Mouse (Mus musculus) limb, embryonic 14.5 days (tissue): ENCODE measurements around the gene Nrip2. TPM values are rescaled to one million over a fixed set of nuclear protein-coding genes. Genes with fewer than 3 reads are reported as not detected.

ENCODE experiments used
- ATAC-seq: fragments of 200-750 bp; cut with Nextera tagmentation; 2 replicates; pipeline ENCODE4 v1.8.0; 2017; ENCODE audit warnings: low read depth, moderate number of reproducible peaks, moderate TSS enrichment; ENCODE audit not compliant: low FRiP score
- DNase-seq: peaks from one replicate; pipeline ENCODE4 v3.0.0-alpha.2; 2015; ENCODE audit warnings: low spot score
- H3K27ac ChIP-seq: fragments of 300-500 bp; sonication (generic); replicated peaks from 2 replicates; pipeline ENCODE4 v1.5.1; 2014; ENCODE audit warnings: low read depth, mild to moderate bottlenecking, low read length, moderate library complexity, mixed read lengths
- H3K27me3 ChIP-seq: fragments of 300-500 bp; sonication (generic); 2 replicates; pipeline ENCODE4 v1.6.1; 2014; ENCODE audit warnings: low read length, mixed read lengths; ENCODE audit not compliant: control insufficient read depth, insufficient read depth
- H3K36me3 ChIP-seq: fragments of 300-500 bp; sonication (generic); 2 replicates; pipeline ENCODE4 v1.6.1; 2014; ENCODE audit warnings: mild to moderate bottlenecking, low read length, moderate library complexity, mixed read lengths; ENCODE audit not compliant: control insufficient read depth, insufficient read depth
- H3K4me1 ChIP-seq: fragments of 300-500 bp; sonication (generic); 2 replicates; pipeline ENCODE4 v1.6.1; 2014; ENCODE audit warnings: antibody characterized with exemption, low read length, mixed read lengths; ENCODE audit not compliant: control insufficient read depth, insufficient read depth
- H3K4me2 ChIP-seq: fragments of 300-500 bp; sonication (generic); replicated peaks from 2 replicates; pipeline ENCODE4 v1.6.1; 2014; ENCODE audit warnings: low read depth, mild to moderate bottlenecking, low read length, moderate library complexity; ENCODE audit not compliant: severe bottlenecking
- H3K4me3 ChIP-seq: fragments of 300-500 bp; sonication (generic); replicated peaks from 2 replicates; pipeline ENCODE4 v1.5.1; 2014; ENCODE audit warnings: low read length
- H3K9ac ChIP-seq: fragments of 300-500 bp; sonication (generic); 2 replicates; pipeline ENCODE4 v1.6.1; 2014; ENCODE audit warnings: mild to moderate bottlenecking, low read depth, low read length, moderate library complexity; ENCODE audit not compliant: severe bottlenecking
- H3K9me3 ChIP-seq: fragments of 300-500 bp; sonication (generic); 2 replicates; pipeline ENCODE4 v1.6.1; 2016; ENCODE audit warnings: low read length; ENCODE audit not compliant: control insufficient read depth
- POLR2A ChIP-seq: fragments of 200-500 bp; IDR thresholded peaks from 2 replicates; pipeline ENCODE4 v1.8.0; 2012; ENCODE audit warnings: inconsistent platforms, mild to moderate bottlenecking, moderate library complexity, borderline replicate concordance; ENCODE audit not compliant: insufficient read depth, insufficient read length; ENCODE audit errors: extremely low read depth
- whole genome bisulfite sequencing: fragments of 180-500 bp; shearing (Covaris S2); extraction: QIAGEN DNeasy Blood & Tissue Kit; methylation state at CpG from one replicate; pipeline ENCODE4 v1.1.7; 2014; 5-methylcytosine and 5-hydroxymethylcytosine counted together
- polyA plus RNA-seq, 2 experiments: library from polyadenylated mRNA; depleted of rRNA in 1 of 2; stranded (reverse) in 1 of 2; unstranded in 1 of 2; fragments of >200 nt; fragmentation: Nextera tagmentation in 1 of 2; extraction: Ambion mirVana in 1 of 2; gene quantifications; 2 replicates each; pipeline versions ENCODE4 v1.2.1 to v1.2.3; 2012 to 2014

The Nrip2 gene
- polyA plus RNA-seq, 2 experiments: 5.7 to 7.0 TPM

DNA sequence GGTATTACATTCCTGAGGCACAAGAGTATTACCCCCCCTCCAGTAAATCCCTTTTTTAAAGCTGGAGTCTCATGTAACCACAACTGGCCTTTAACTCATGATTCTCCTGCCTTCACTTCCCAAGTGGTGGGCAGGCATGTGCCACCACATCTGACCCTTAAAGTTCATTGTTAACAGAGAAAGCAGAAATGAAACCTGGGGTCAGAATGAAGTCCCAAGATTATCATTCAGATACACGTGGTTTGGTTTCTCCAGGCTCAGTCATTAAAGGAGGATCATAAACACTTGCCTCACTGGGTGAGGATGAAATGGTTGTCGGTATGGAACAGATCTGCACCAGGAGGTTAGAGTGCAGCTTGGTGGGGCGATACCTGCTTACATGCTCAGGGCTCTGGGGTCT lies 17.8 kb upstream of the Nrip2 start:
- 0 out of 2 replicates have a peak, but pooled peaks cover 6% of the 10 kb centered on the region for H3K36me3 ChIP-seq
- H3K9me3 ChIP-seq: no peaks in the 10 kb centered on the region
- TF ChIP-seq POLR2A: no peak
- no peak overlapping the region for H3K4me2 ChIP-seq
- 59% methylated on average over 3 of the region's 3 CpGs for WGBS
- H3K27ac ChIP-seq: no peak overlapping the region
- no peak overlapping the region for H3K4me3 ChIP-seq
- H3K27me3 ChIP-seq: no peaks in the 10 kb centered on the region
- H3K4me1 ChIP-seq: no peaks in the 10 kb centered on the region
- no peak overlapping the region for H3K9ac ChIP-seq
- ATAC-seq (no peak), DNase-seq (no peak)

- Histone ChIP-seq H3K27ac (no peak overlapping the region), H3K4me3 (no peak overlapping the region), H3K36me3 (no peaks in the 10 kb centered on the region), H3K4me2 (no peak overlapping the region), H3K27me3 (no peaks in the 10 kb centered on the region), H3K4me1 (no peaks in the 10 kb centered on the region), H3K9me3 (no peaks in the 10 kb centered on the region), H3K9ac (no peak overlapping the region)
- no peak for DNase-seq
- ATAC-seq: no peak
- TF ChIP-seq POLR2A: no peak
- WGBS: 79% methylated on average over 7 of the region's 7 CpGs
Observed at GRCm38 (mm10) chr6:128383752-128384151, 15.3 kb upstream of the Nrip2 start.

DNA sequence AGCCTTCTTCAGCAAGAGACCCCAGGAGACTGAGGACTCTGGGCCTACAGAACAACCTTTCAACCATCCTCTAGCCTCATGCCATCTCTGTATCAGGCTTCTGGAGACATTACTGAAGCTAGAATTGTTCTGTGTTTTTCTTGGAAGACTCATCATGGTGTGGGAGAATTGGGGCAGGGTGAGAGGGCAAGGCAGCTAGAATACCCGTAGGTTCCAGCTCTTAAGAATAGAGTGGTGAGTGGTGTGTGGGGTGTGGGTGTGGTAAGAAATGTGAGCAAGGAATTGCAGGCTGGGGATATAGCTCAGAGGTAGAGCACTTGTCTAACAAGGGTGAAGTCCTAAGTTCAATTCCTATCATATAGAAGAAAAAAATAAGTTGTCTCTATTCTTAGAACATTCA lies 14.1 kb upstream of the Nrip2 start:
- TF ChIP-seq POLR2A: no peak
- WGBS: 84% methylated on average over 1 of the region's 1 CpGs
- no peak for ATAC-seq

DNA sequence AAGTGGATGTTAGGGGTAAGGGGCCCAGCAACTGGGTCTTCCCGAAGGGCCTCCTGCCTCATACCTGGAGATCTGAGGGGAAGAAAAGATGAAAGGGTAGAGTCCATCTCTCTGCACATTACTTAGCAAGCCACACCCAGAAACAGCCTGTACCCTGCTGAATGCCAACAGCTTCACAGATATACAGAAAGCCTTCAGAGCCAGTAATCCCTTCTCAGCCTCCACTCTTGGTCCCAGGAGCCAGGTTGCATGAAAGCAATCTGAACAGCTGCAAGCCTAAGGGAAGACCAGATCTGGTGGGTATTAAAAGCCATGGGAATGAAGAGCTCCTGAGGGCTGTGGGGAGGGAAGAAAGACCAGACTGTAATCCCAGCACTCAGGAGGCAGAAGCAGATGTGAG lies 9.9 kb upstream of the Nrip2 start:
- no peak overlapping the region for H3K4me3 ChIP-seq
- ATAC-seq (peak; percentile 62; the same call in 1 of the 2 replicates), DNase-seq (no peak)
- no peak overlapping the region for H3K4me2 ChIP-seq
- H3K27ac ChIP-seq: no peak overlapping the region
- no peak for TF ChIP-seq POLR2A
- H3K27me3 ChIP-seq: no peaks in the 10 kb centered on the region
- no peaks in the 10 kb centered on the region for H3K36me3 ChIP-seq
- WGBS: 60% methylated on average over 1 of the region's 1 CpGs
- H3K9me3 ChIP-seq: no peaks in the 10 kb centered on the region
- no peaks in the 10 kb centered on the region for H3K4me1 ChIP-seq
- H3K9ac ChIP-seq: no peak overlapping the region

More for the DNA sequence above, 14.1 kb upstream of the Nrip2 start:
- no peak for DNase-seq
- no peaks in the 10 kb centered on the region for H3K27me3 ChIP-seq
- no peak overlapping the region for H3K4me3 ChIP-seq
- H3K4me2 ChIP-seq: no peak overlapping the region
- H3K9ac ChIP-seq: no peak overlapping the region
- no peaks in the 10 kb centered on the region for H3K9me3 ChIP-seq
- H3K4me1 ChIP-seq: no peaks in the 10 kb centered on the region
- H3K36me3 ChIP-seq: no peaks in the 10 kb centered on the region
- no peak overlapping the region for H3K27ac ChIP-seq

DNA sequence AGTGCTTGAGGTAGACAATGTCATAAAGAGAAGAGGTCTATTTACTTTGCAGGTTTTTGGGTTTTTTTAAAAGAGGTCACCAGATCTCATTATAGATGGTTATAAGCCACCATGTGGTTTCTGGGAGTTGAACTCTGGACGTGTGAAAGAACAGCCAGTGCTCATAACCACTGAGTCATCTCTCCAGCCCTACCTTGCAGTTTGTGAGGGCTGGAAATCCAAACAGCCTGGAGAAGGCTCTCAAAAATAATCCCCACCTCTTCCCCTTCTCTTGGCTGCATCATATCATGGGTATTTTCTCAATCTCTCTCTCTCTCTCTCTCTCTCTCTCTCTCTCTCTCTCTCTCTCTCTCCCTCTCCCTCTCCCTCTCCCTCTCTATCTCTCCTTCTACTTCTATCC lies 8.4 kb upstream of the Nrip2 start:
- Histone ChIP-seq H3K4me1 (no peaks in the 10 kb centered on the region), H3K4me2 (no peak overlapping the region), H3K36me3 (no peaks in the 10 kb centered on the region), H3K4me3 (no peak overlapping the region), H3K9me3 (no peaks in the 10 kb centered on the region), H3K27me3 (no peaks in the 10 kb centered on the region), H3K27ac (no peak overlapping the region), H3K9ac (no peak overlapping the region)
- DNase-seq: no peak
- no peak for TF ChIP-seq POLR2A
- no peak for ATAC-seq
- 35% methylated on average over 1 of the region's 1 CpGs for WGBS
